Mouse (Mus musculus) right cerebral cortex, adult 2 months (tissue): ENCODE measurements at regions not wholly inside any gene's neighbourhood (a gene's known extent, or its start where the extent isn't known, plus 50 kb on each side); places are given as distances from the start of the nearest gene placed in this dataset.
"Not testable (repeated sequence)": the region's sequence is repeated elsewhere in the genome, so short reads cannot be mapped to it uniquely, and the experiment has no call there.

ENCODE experiments used
- DNase-seq, 2 experiments: peaks; one replicate each; pipeline ENCODE4 v3.0.0; 2021 to 2022; ENCODE audit warnings: low spot score in 2 of 2

DNA sequence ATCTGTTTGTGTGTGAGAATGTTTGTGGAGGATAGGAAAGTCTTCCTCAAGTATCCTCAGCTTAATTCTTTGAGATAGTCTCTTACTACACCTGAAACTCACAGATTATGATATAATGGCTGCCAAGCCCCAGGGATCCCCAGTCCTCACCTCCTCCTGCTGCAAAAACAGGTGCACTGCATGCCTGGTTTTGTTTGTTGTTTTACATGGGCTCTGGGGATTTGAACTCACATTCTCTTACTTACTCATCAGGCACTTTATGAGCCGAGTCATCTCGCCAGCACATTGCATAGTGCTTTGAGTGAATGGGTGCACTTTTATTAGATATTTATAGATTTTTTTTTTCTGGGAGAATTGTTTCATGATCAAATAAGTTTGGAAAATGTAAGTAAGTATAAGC, 56.3 kb downstream of the Mterf1b start:
- DNase-seq: no peak

DNA sequence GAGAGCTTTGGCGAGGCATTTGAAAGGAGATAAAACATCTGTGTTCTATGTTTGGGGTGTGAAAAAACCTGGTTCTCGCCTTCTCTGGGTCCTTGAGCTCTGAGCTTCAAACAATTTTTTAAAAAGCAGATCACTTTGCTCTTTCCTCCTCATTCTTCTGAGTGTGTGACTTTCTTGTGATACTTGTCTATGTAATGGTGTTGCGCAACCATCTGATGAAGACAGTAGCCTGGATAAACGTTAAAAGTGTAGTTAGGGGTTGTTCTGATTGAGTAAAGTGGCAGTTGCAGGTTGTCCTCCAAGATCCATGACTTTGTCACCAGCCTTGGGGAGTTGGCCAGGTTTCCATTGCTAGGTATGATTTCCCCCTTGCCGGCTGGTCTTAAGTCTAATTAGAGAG, 62.1 kb downstream of the Mterf1b start:
- not testable (repeated sequence) for DNase-seq

DNA sequence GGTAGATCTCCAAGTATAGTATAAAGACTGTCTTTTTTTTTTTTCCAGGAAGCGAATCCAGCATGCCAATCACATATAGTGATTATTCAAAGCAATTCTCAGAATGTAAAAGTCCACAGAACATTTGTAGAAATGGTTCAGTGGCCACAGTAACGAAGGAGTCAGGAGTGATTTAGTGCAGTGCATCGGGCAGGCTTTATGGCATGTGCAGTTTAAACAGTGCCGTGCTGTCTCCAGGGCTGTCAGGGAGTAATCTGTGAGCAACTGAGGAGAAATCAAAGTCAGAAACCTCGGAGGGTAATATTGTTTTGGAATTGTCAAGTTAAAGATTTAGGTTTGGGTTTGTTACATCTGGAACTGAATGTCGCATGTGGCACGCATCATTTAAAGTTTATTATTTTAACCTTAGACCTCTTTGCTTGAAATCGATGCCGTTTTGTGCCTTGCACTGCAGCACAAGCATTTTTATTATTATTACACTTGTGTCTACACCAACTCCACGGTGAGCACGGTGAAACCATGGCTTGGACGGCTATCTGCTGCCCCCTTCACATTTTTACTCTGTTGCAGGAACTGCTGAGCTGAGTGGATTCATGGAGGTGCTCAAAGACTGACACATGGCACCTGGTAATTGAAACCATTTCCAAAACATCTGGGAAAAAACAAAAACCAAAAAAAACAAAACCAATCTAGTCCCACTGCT, 65.0 kb downstream of the Mterf1b start:
- no peak for DNase-seq

DNA sequence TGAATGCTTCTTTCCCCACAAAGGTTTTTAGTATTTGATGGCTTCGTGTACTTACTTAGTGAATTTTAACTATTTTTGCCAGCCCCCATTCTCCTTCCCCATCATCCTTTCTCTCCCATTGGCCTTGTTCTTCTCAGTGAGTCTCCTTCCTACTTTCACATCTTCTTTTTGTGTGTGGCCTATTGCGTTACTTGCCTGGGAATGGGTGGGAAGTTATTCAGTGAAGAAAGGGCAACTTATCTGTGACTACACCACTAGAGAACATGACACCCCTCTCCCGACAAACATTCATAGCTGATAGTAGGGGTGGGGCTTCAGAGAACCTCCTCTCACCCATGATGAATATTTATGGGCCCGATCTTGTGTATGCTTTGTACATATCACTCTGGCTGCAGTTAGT, 67.1 kb downstream of the Mterf1b start:
- DNase-seq: no peak

DNA sequence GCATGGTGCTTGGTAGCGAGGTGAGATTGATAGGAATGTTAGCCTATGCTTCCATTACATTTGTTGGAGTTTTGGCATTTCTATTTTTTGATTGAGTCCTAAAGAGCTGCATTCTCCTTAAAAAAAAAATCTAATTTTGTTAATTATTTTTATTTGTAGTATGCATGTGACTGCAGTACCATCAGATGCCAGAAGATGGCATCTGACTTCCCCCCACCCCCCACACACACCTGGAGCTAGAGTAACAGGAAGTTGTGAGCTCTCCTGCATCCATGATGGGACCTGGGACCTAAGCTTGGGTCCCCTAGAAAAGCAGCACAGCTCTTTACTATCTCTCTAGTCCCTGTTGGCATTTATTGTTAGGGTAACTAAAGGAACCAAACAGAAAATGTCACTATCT, 70.5 kb downstream of the Mterf1b start:
- no peak for DNase-seq

DNA sequence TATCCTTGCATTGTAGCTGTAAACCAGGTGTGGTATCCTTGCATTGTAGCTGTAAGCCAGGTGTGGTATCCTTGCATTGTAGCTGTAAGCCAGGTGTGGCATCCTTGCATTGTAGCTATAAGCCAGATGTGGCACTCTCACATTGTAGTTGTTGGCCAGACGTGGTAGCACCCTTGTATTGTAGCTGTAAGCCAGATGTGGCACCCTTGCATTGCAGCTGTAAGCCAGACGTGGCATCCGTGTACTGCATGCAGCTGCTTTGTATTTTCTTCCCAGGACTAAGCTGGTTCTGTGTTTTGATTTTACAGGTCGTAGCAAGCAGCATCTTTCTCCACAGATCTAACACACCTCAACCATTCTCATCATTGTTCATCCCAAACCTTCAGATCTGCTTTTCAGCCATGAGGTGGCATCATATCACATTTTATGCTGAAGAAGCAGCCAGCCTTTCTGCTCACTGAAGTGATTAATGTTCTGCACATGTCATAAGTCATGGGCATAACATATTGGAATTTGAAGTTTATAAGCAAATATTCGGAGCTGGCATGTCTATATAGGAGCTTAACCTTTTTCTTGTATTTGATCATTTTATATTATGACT, 71.5 kb downstream of the Mterf1b start:
- DNase-seq: peak; percentile 26 to 29

DNA sequence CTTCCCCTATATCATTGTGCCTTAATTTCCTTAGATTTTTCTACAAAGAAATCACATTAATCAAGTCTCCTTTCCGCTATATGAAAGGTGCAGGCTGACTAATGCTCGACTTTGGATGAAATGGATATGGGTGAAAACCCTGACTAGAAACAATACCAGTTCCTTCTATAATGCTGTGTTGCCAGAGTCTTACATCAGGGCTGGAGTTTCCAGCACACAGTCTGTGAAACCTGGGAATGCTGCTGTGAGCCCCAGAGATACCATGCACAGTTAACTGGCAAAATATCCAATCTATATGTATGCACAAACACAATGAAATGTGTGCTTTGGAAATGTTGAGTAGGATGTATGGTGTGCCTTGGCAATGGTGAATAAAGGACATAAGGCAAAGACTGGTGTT, 75.5 kb downstream of the Mterf1b start:
- no peak for DNase-seq

DNA sequence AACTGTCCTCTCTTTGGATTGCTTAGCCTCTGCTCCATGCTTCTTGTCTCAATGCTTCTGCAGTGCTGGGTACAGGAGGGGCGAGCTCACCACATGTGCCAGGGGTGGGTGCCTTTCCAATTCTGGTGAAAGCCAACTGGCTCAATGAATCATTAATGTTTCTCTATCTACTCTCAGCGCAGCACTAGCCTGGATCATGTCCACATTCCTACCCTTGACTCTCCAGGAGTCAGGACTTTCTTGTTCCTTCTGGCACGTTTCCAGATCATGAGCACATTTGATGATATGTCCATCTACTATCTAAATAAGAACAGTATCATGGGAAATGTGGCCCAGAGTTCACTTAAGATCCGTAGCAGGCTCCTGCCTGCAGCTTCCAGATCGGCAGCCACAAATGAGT, 80.8 kb downstream of the Mterf1b start:
- no peak for DNase-seq

DNA sequence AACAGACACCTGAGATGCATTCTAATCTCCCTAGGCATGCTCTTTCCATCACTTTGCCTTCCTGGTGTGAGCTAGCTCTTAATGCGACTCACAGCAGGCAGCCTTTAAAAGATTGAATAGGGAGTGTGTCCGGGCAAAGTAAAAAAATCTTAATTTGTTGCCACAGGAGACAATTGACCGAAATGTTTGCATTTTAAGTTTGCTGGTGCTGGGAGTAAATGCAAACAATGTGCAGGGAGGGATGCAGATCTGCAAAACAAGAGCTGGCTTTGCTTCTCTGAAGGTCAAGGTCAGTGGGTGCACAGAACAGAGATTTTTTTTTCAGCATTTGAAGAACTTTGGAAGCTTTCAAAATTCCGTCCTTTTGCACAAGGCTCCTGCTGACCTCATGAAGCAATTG, 111.4 kb downstream of the Mterf1b start:
- DNase-seq: no peak

DNA sequence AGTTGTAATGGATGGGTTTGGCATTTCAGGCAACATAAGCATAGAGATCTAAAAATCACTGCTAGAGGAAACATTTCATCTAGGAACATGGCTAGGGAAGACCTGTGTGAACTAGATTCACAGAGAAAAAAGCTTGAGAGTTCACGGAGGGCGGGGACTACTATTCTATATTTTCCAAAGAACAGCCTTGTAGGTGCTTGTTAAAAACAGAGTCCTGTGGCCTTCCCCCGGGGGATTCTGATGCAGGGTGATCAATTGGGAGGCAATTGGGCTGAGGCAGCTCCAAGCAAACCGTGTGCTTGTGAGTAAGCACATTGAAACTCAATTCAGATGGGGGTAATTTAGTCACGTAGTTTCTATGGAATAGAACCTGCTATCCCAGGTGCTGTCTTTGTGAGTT, 112.0 kb downstream of the Mterf1b start:
- no peak for DNase-seq

DNA sequence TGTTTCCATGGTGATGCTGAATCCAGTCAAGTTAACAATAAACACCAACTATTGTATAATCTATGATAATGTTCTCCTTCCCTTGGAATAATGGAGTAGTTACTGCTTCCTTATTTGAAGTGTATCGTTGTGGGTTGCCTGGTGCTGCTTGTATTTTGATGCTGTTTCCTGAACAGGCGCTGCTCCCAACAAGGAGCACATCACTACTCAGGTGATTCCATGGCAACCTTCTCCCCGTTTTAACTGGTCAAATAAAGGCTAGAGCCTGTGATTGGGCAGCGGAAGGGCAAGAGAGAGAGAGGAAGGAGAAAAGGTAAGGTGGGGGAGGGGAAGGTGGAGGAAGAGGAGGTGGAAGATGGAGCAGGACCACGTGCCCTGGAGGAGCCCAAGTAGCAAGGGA, 116.3 kb downstream of the Mterf1b start:
- DNase-seq: no peak

DNA sequence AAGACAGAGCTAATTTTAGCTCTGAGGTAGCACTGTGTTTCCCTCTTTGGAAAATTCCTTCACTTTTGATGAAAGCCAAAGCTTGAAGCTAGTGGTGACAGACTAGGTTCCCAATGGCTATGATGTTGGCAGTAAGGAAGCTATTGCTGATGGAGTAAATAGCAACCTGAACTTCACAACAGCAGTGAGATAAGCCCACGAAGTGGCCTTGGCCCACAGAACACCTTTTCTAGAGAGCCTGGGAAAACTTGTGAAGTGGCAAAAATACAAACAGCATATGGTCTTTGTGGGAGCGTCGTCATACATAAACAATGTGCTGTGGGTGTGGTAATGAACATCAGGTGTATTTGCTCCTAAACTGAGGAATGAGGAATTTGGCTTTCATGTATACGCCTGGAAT, 119.0 kb downstream of the Mterf1b start:
- no peak for DNase-seq

DNA sequence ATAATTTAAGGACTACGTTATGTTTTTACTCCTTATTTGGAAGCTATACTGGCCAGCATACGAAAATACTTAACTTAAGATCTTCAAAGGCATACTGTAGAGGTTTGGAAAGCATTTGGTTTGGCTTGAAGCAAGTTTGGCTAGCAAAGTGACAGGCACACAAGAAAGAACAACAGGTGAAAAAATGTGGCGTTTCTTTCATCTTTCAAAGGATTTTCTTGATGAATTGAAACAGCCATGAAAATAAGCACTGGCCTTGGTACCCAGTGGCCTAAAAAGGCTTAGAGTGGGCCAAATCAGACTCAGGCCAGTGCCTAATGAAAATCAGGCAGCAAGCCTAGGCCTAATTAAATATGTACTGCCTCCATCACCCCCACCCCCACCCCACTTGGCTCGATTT, 119.4 kb downstream of the Mterf1b start:
- no peak for DNase-seq

DNA sequence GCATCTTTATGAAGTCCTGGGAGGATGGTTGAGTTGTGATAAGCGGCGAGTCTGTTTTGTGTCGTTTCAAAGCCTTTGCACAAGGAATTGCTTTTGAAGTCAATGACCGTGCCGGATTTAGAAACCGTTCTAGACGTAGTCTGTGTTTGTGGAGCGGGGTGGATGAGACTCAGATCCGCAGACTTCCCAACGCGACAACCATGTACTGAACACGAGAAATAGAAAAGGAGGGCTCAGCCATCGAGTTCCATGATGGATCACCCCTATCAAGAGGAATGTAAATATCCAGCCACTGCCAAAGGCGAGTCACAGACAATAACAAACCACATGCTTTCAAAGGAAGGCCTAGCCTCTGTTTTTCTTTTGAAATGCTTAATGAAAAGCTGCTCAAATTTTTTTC, 120.5 kb downstream of the Mterf1b start:
- no peak for DNase-seq

DNA sequence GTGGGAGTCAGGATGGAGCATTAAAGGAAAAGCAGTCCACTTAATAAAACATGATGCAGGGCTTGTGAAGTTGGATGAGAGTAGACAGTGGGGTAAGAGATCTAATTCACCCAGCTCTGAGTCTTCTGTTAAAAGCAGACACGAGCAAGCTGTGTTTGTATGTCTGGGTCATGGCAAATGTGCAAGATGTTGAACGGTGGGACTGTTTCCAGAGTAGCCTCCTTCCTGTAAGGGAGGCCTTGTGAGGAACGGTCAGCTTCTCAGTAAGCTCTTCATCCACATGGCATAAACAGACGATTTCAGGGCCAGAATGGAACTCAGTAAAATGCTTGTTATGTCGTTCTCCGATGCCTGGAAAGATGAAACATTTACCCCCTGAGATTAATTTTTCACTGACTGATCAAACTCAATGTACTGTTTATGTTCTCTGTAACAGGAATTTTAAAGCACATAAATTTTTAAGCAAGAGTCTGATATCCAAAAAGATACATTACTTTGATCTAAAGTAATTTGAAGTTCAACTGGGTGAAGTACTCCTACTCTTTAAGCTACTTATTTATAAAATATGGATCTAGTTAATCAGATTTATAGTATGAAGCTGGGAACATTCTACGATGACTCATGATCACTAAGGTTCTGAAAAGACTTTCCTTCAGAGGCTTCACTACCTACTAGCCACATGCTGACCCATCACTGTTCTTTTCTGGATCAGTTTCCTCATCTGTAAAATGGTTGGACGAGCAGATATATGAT, 130.6 kb downstream of the Mterf1b start:
- no peak for DNase-seq

DNA sequence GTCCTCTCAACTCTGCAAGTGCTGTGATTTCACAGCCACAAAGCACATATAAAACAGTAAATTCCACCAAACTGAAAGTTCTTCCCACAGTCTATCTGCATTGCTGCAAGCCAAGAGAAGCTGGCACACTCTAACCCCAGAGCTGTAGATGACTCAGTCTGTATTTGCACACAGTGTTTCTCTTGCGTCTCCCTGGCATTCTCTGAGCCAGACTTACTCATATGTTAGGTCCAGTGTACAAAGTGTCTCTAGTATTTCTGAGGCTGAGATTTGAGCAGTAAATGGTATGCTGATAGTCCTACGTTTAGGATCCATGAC, 131.2 kb downstream of the Mterf1b start:
- no peak for DNase-seq

DNA sequence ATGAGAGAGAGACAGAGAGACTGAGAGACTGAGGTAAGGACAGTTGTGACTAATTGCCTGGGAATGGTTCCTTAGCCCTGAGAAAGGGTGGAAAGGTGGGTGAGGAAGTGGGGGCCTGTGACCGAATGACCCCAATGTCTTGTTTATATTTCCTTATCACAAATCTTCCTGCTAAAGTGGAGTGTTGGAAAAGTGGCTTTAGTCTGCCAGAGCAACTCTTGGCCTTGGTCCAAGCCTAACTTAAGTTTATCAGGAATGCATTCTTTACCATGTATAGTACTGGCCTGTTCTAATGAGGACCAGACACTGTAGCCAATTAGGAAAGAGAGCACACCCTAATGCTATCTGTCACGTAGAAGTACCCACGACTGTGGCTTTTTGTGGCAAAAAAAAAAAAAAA, 133.6 kb downstream of the Mterf1b start:
- no peak for DNase-seq

DNA sequence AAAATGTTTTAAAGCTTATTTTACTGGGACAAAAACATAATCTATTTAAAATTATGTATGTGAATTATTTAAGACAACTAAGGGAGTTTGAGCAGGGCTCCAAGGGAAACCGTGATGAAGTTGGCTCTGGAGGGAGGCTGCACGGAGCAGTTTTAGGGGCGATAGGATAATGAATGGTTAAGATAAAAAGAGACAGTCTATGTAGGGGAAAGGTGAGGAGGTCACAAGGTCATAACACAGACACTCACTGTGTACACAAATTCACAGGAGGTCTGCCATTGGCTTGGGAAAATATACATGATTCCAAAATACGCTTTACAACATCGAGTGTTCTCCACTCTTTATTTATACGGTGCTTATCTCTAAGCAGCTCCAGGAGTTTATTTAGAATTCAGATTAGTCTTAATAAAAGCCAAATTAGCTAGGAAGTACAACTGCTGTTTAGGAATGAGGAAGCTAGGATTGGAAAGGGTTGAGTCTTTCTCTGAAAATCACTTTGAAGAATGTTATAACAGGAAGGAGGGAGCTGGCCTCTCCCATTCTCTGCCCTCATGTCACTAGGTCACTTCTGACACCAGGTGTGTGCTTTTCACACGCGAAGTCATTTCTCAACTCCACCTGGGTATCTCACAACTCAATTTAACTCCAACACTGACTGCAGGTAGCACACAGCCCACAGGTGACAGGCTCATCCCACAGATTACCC, 134.3 kb downstream of the Mterf1b start:
- DNase-seq: no peak

DNA sequence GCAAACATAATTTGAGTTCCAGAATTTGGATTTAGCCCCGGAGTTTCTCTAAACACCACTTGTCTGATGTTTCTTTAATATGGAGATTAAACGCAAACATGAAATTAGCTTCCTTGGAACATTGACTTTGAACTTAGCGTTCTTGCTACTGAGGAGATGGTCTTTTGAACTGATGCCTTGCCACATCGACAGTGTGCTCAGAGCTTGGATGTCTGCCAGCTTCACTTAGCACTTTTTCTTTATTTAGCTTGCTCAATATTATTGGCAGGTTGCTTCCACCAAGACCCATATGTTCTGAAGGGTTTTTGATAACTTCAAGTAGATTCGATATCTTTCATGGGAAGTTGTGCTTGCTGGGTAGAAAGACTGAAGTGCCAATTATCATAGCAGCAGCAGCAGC, 143.5 kb downstream of the Mterf1b start:
- DNase-seq: no peak

DNA sequence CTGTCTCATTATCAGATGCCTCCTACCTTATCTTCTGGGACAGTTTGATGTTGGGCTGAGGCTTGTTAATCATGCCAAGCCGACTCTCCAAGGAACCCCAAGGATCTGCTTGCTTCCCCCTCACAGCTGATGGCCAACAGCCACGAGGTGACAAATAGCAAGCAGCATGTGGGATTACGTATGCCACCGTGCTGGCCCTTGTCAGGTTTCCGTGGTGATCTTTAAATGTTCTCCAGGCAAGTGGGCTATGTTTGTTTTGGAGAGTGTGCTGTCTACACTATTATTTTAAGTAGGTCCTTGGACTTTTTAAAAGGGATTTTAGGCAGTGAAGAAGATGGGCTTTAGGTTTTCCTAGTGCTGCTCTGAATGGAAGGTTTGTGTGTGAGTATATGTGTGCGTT, 149.8 kb downstream of the Mterf1b start:
- DNase-seq: no peak

DNA sequence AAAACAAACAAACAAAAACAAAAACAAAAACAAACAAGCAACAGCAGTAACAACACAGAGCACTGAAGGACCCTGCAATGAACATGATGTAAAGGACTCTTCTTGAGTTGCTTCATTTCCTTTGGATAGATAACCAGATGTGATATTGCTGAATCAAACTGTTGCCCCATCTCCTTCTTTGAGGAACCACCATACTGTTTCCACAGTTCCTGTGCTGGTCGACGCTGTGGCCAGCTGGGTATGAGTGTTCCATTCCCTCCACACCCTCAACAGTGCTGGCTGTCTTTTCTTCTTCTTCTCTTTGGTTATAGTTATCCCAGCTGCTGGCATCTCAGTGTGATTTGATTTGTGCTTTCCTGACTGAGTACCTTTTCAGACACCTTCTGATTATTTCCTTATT, 152.3 kb downstream of the Mterf1b start:
- DNase-seq: no peak

DNA sequence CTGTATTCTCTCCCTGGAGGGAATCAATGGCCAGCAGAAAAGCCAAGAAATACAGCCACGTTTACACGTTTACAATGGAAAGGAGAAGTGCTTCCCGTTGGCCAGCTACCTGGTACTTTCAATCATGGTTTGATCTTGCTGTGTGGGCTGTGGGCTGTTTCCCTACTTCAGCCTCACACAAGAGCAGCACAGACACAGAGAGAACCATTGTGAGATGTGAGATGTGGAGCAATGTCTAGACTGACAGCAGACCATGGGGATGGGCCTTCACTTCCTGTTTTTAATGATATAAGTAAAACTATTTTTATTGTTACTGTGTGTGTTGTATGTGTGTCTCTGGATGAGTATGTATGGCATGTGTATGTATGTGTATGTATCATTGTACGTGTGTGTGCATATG, 156.2 kb downstream of the Mterf1b start:
- no peak for DNase-seq

DNA sequence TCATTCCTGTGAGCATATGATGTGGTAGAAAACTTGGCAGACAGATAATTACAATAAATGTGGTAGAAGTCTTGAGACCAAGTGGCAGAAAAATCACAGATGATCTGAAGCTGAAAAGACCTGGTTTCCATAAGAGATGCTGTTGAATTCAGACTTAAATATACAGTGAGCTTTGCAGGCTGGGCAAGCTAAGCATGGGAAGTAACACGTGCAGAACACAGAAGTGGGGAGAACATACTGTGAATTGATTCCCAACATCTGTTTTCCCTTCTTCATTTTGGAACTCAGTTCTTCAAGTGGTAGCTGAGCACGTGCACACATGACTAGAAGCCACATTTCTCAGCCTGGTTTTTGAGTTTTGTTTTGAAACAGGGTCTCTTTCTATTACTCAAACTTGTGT, 157.8 kb downstream of the Mterf1b start:
- no peak for DNase-seq
